Mouse (Mus musculus): Measurements from ENCODE around the gene Nxt1. TPM values are rescaled to one million over a fixed set of nuclear protein-coding genes. Genes with fewer than 3 reads are reported as not detected.

The Nxt1 gene
- polyA plus RNA-seq (2012; rRNA removed) = 151 and 160 TPM in 2 replicates

DNA sequence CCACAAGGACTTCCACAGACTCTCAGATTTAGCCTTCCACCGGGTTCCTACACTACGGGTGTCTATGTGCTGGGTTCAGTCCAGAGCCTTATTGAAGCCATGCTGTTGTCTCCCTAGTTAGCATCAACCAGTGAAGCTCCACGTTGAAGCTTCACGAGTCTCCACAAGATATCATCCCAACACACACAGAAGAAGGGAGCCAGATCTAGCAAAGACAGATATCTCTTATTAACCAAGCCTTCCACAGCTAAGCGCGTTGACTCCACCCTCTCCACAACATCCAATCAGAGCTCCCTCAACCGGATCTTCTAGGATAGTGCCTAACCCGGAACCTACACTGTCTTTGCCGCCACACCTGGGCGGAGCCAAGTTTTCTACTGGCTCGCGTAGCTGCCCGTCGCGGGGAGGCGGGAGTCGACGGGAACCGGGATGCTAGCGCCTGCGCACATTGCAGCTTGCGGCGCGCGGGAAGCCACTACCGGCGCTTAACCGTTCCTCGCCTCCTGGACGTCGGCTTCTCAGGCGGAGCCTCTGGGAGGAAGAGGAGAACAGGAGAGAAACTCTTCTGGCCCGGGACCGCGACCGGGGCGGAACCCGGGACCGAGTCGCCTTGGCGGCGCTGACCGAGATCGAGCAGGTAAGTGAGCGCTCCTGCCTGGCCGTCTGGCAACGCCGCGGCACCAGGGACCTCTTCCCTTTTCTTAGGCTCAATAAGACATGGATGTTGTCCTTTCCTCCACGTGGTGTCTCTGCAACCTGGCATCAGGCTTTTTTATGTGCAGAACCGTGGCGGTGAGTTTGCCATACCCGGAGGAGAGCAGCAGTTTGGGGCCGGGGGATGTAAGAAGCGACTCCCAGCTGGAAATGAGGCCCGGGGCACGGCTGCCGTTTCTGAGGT lies at the start of gene Nxt1:
Gene Nxt1 (plus strand): TSS at position 403 of the 898 bp plus-strand sequence.
- H3K27me3 ChIP-seq (ENCODE audit: control insufficient read depth, insufficient read depth, low read length) = no peaks in the 10 kb centered on the region
- H3K36me3 ChIP-seq (ENCODE audit: control insufficient read depth, insufficient read depth, low read length) = no peaks in the 10 kb centered on the region
- H3K4me1 ChIP-seq (ENCODE audit: control insufficient read depth, insufficient read depth, low read length) = no peaks in the 10 kb centered on the region; the same call in 1 of the 2 replicates
- peak within 1 kb of the TSS; percentile 98 for H3K4me3 ChIP-seq (ENCODE audit: control insufficient read depth, low read depth, low read length)
- H3K27ac ChIP-seq (ENCODE audit: control insufficient read depth, insufficient read depth, low read depth, low read length) = peak within 1 kb of the TSS; percentile 99
- TF ChIP-seq CTCF (IDR thresholded peaks at IDR 0.05; ENCODE audit: control insufficient read depth, insufficient read depth, insufficient replicate concordance, low read depth, low read length) (no peak), POLR2A (IDR thresholded peaks at IDR 0.05; ENCODE audit: control insufficient read depth, low read depth, low read length) (peak; percentile 88)

DNA sequence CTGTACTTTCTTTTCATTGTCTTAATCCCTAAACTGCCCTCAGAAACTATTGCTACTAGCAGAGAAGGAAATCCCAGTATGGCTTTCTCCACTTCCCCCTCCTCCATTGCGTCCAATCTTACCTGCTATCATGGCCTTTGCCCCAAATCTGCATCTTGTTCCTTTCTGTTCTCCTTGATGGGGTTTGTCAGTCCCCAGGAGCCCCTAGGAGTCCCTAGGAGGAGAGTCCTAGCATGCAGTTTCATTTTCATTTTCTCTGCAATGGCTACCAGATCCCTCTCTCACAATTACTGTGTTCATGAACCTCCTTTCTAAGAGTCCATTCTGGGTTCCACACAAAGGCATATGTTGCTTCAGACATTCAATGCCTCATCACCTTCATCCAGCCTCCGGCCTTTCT lies 49.3 kb upstream of the Nxt1 start:
- H3K27me3 ChIP-seq (ENCODE audit: control insufficient read depth, insufficient read depth, low read length) = no peaks in the 10 kb centered on the region
- no peak overlapping the region for H3K27ac ChIP-seq (ENCODE audit: control insufficient read depth, insufficient read depth, low read depth, low read length)
- no peaks in the 10 kb centered on the region for H3K4me1 ChIP-seq (ENCODE audit: control insufficient read depth, insufficient read depth, low read length)
- no peak overlapping the region for H3K4me3 ChIP-seq (ENCODE audit: control insufficient read depth, low read depth, low read length)
- TF ChIP-seq CTCF (IDR thresholded peaks at IDR 0.05; ENCODE audit: control insufficient read depth, insufficient read depth, insufficient replicate concordance, low read depth, low read length) (no peak), POLR2A (IDR thresholded peaks at IDR 0.05; ENCODE audit: control insufficient read depth, low read depth, low read length) (no peak)
- no peaks in the 10 kb centered on the region for H3K36me3 ChIP-seq (ENCODE audit: control insufficient read depth, insufficient read depth, low read length)

DNA sequence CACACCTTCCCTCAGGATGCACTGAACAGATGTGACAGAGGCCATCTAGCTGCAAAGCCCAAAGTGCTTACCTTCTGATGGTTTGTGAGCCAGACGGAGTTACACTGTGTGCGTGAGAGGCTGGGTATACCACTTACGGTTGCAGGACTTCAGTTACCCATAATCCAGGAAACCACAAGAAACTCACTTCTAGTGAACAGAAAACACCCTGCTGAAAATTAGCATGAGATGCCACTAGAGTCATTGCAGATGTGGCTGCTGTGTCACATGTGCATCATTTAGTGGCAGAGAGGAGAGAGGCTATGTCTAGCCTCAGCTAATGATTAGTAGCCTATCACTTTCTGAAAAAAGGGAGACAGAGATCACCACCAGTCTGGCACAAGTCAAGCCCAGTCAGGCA lies 47.9 kb upstream of the Nxt1 start:
- Histone ChIP-seq H3K27ac (ENCODE audit: control insufficient read depth, insufficient read depth, low read depth, low read length) (no peak overlapping the region), H3K27me3 (ENCODE audit: control insufficient read depth, insufficient read depth, low read length) (no peaks in the 10 kb centered on the region), H3K36me3 (ENCODE audit: control insufficient read depth, insufficient read depth, low read length) (no peaks in the 10 kb centered on the region), H3K4me3 (ENCODE audit: control insufficient read depth, low read depth, low read length) (no peak overlapping the region), H3K4me1 (ENCODE audit: control insufficient read depth, insufficient read depth, low read length) (no peaks in the 10 kb centered on the region)
- TF ChIP-seq POLR2A (IDR thresholded peaks at IDR 0.05; ENCODE audit: control insufficient read depth, low read depth, low read length) = no peak
- TF ChIP-seq CTCF (IDR thresholded peaks at IDR 0.05; ENCODE audit: control insufficient read depth, insufficient read depth, insufficient replicate concordance, low read depth, low read length) = no peak

DNA sequence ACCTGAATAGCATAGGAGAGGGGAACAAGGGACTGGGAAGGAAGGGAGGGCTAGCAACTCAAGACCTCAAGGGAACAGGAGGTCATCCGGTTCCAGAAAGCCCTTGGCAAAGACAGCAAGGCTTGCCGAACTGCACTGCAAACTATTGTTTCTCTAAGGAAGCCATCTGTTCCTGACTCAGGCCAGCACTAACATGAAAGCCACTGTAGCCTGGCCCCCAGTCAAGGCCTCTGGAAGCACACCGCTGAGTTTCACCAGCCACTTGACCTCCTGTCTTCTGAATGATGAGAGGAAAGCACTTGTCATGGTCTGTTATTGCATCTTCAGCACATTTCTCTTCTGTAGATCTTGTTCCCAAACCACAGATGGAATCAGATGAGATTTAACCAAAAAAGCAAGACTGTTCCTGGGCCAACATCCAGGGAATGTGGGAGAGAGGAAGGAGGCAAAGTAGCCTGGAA lies 45.4 kb upstream of the Nxt1 start:
- TF ChIP-seq POLR2A (IDR thresholded peaks at IDR 0.05; ENCODE audit: control insufficient read depth, low read depth, low read length) (no peak), CTCF (IDR thresholded peaks at IDR 0.05; ENCODE audit: control insufficient read depth, insufficient read depth, insufficient replicate concordance, low read depth, low read length) (no peak)
- Histone ChIP-seq H3K4me3 (ENCODE audit: control insufficient read depth, low read depth, low read length) (no peak overlapping the region), H3K36me3 (ENCODE audit: control insufficient read depth, insufficient read depth, low read length) (no peaks in the 10 kb centered on the region), H3K4me1 (ENCODE audit: control insufficient read depth, insufficient read depth, low read length) (no peaks in the 10 kb centered on the region), H3K27me3 (ENCODE audit: control insufficient read depth, insufficient read depth, low read length) (no peaks in the 10 kb centered on the region), H3K27ac (ENCODE audit: control insufficient read depth, insufficient read depth, low read depth, low read length) (no peak overlapping the region)

DNA sequence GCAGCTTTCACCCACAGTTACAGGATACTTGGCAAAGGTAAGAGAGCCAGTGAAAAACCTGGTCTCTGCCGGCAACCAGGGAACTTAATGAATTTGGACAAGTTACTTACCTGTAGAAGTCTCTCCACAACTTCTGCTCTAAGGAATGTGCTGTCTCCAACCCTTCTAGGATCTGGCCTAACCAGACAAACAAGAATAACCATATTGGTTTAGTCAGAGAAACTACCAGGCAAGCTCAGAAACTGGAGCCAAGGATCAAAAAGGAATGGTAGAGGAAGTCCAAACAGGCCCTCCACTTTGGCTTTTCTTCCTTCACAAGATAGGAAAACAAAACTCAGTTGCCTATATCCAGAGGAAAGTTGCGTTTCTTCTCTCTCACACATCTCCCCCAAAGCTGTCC lies 41.4 kb upstream of the Nxt1 start:
- no peak overlapping the region for H3K4me3 ChIP-seq (ENCODE audit: control insufficient read depth, low read depth, low read length)
- H3K4me1 ChIP-seq (ENCODE audit: control insufficient read depth, insufficient read depth, low read length) = no peaks in the 10 kb centered on the region

DNA sequence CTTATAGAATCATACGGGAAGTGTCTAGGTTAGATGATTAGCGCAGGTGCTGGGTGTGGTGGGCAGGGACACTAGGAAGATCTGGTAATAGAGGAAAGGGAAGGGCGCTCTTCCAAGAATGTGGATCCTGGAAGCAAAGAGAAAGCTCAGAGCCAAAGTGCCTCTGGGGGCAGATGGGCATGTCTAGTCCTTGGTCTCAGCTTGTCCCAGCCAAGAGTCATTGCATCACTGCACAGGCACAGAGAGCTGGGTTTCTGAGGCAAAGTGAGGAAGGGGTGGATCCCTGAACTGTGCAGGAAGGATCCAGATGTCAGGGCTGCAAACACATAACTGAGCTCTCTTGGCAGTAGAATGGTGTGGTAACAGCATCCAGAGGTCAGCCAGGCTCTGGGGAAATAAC lies 40.8 kb upstream of the Nxt1 start:
- Histone ChIP-seq H3K4me3 (ENCODE audit: control insufficient read depth, low read depth, low read length) (no peak overlapping the region), H3K36me3 (ENCODE audit: control insufficient read depth, insufficient read depth, low read length) (no peaks in the 10 kb centered on the region), H3K27me3 (ENCODE audit: control insufficient read depth, insufficient read depth, low read length) (no peaks in the 10 kb centered on the region), H3K4me1 (ENCODE audit: control insufficient read depth, insufficient read depth, low read length) (no peaks in the 10 kb centered on the region), H3K27ac (ENCODE audit: control insufficient read depth, insufficient read depth, low read depth, low read length) (no peak overlapping the region)
- TF ChIP-seq CTCF (IDR thresholded peaks at IDR 0.05; ENCODE audit: control insufficient read depth, insufficient read depth, insufficient replicate concordance, low read depth, low read length) (no peak), POLR2A (IDR thresholded peaks at IDR 0.05; ENCODE audit: control insufficient read depth, low read depth, low read length) (no peak)

More for the DNA sequence above, 41.4 kb upstream of the Nxt1 start:
- no peaks in the 10 kb centered on the region for H3K36me3 ChIP-seq (ENCODE audit: control insufficient read depth, insufficient read depth, low read length)
- H3K27ac ChIP-seq (ENCODE audit: control insufficient read depth, insufficient read depth, low read depth, low read length) = no peak overlapping the region
- no peaks in the 10 kb centered on the region for H3K27me3 ChIP-seq (ENCODE audit: control insufficient read depth, insufficient read depth, low read length)
- TF ChIP-seq CTCF (IDR thresholded peaks at IDR 0.05; ENCODE audit: control insufficient read depth, insufficient read depth, insufficient replicate concordance, low read depth, low read length) = no peak

DNA sequence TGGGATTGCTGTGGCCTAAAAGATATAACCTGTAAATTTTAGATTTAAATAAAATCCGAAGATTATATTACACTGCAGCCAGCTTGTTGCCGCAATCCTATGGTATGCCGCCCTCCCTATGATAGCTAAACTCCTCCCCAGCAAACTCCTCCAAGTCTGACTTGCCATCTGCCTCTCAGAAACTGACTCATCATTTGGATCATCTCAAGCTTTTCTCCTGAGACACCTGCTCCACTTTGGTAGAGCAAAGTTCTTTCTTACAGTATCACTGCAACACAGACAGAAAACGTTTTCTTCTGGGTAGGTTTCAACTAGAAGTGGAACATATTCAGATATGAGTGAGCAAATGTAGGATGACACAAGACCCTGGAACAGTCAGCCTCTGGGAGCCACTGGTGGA lies 37.9 kb upstream of the Nxt1 start:
- H3K4me1 ChIP-seq (ENCODE audit: control insufficient read depth, insufficient read depth, low read length) = no peaks in the 10 kb centered on the region
- no peak for TF ChIP-seq CTCF (IDR thresholded peaks at IDR 0.05; ENCODE audit: control insufficient read depth, insufficient read depth, insufficient replicate concordance, low read depth, low read length)
- TF ChIP-seq POLR2A (IDR thresholded peaks at IDR 0.05; ENCODE audit: control insufficient read depth, low read depth, low read length) = no peak
- no peaks in the 10 kb centered on the region for H3K27me3 ChIP-seq (ENCODE audit: control insufficient read depth, insufficient read depth, low read length)

More for the DNA sequence above, 37.9 kb upstream of the Nxt1 start:
- Histone ChIP-seq H3K27ac (ENCODE audit: control insufficient read depth, insufficient read depth, low read depth, low read length) (no peak overlapping the region), H3K36me3 (ENCODE audit: control insufficient read depth, insufficient read depth, low read length) (no peaks in the 10 kb centered on the region), H3K4me3 (ENCODE audit: control insufficient read depth, low read depth, low read length) (no peak overlapping the region)

Measured in testis, adult 2 months (tissue).